Mouse (Mus musculus) hindbrain, embryonic 11.5 days (tissue): ENCODE measurements around the gene Gm49361. TPM values are rescaled to one million over a fixed set of nuclear protein-coding genes. Genes with fewer than 3 reads are reported as not detected.

Source experiments
- ATAC-seq: fragments of 200-750 bp; cut with Nextera tagmentation; 2 replicates; pipeline ENCODE4 v1.8.0; 2017; ENCODE audit warnings: mild to moderate bottlenecking, moderate TSS enrichment, moderate library complexity; ENCODE audit not compliant: low FRiP score
- DNase-seq: peaks from one replicate; pipeline ENCODE4 v3.0.0-alpha.2; 2015; ENCODE audit warnings: low spot score
- H3K27ac ChIP-seq: fragments of 300-500 bp; sonication (generic); 2 replicates; pipeline ENCODE4 v1.5.1; 2014; ENCODE audit warnings: mild to moderate bottlenecking, low read depth, low read length
- H3K27me3 ChIP-seq: fragments of 300-500 bp; sonication (generic); 2 replicates; pipeline ENCODE4 v1.6.1; 2014; ENCODE audit warnings: mild to moderate bottlenecking, low read length, moderate library complexity, mixed read lengths; ENCODE audit not compliant: control insufficient read depth, insufficient read depth
- H3K36me3 ChIP-seq: fragments of 300-500 bp; sonication (generic); 2 replicates; pipeline ENCODE4 v1.6.1; 2014; ENCODE audit warnings: mild to moderate bottlenecking, low read length, moderate library complexity, mixed read lengths; ENCODE audit not compliant: control insufficient read depth, insufficient read depth
- H3K4me1 ChIP-seq: fragments of 300-500 bp; sonication (generic); replicated peaks from 2 replicates; pipeline ENCODE4 v1.6.1; 2014; ENCODE audit warnings: low read length, mixed read lengths; ENCODE audit not compliant: control insufficient read depth, insufficient read depth
- H3K4me2 ChIP-seq: fragments of 300-500 bp; sonication (generic); replicated peaks from 2 replicates; pipeline ENCODE4 v1.6.1; 2014; ENCODE audit warnings: mild to moderate bottlenecking, low read depth, low read length
- H3K4me3 ChIP-seq: fragments of 300-500 bp; sonication (generic); 2 replicates; pipeline ENCODE4 v1.5.1; 2014; ENCODE audit warnings: low read depth, low read length
- H3K9ac ChIP-seq: fragments of 300-500 bp; sonication (generic); 2 replicates; pipeline ENCODE4 v1.6.1; 2014; ENCODE audit warnings: low read depth, low read length
- H3K9me3 ChIP-seq: fragments of 300-500 bp; sonication (generic); 2 replicates; pipeline ENCODE4 v1.6.1; 2016; ENCODE audit warnings: low read length; ENCODE audit not compliant: control insufficient read depth
- WGBS: fragments of 180-500 bp; shearing (Covaris S2); extraction: QIAGEN DNeasy Blood & Tissue Kit; methylation state at CpG from one replicate; pipeline ENCODE4 v1.1.7; 2014; 5-methylcytosine and 5-hydroxymethylcytosine counted together
- polyA plus RNA-seq: library from polyadenylated mRNA; unstranded; fragments of >200 nt; fragmentation: Nextera tagmentation; extraction: Ambion mirVana; gene quantifications from 2 replicates; pipeline ENCODE4 v1.2.1, GENCODE M21; 2014

The Gm49361 gene
- polyA plus RNA-seq, 1 experiment from 2014 or later: not detected

- Histone ChIP-seq H3K4me2 (no peak overlapping the region), H3K9me3 (no peaks in the 10 kb centered on the region), H3K36me3 (no peaks in the 10 kb centered on the region), H3K4me1 (no peaks in the 10 kb centered on the region; the same call in 1 of the 2 replicates), H3K27ac (no peak overlapping the region), H3K4me3 (no peak overlapping the region), H3K27me3 (no peaks in the 10 kb centered on the region), H3K9ac (no peak overlapping the region)
- peak; percentile 32 for DNase-seq
- WGBS: 51% methylated on average over 4 of the region's 4 CpGs
- ATAC-seq: 0 out of 2 replicates have a peak, but pooled peaks have one; percentile 49
These were observed 29.2 kb downstream of the Gm49361 start for GRCm38 (mm10) chr14:57716601-57717245.

GRCm38 (mm10) chr14:57712884-57713283, 33.0 kb downstream of the Gm49361 start:
- no peak overlapping the region for H3K27ac ChIP-seq
- no peak overlapping the region for H3K9ac ChIP-seq
- DNase-seq (no peak), ATAC-seq (no peak)
- no peak overlapping the region for H3K4me3 ChIP-seq
- no peak overlapping the region for H3K4me2 ChIP-seq
- no peaks in the 10 kb centered on the region for H3K27me3 ChIP-seq
- no peaks in the 10 kb centered on the region for H3K4me1 ChIP-seq
- 94% methylated on average over 1 of the region's 1 CpGs for WGBS
- H3K36me3 ChIP-seq: no peaks in the 10 kb centered on the region
- H3K9me3 ChIP-seq: no peaks in the 10 kb centered on the region

- DNase-seq (no peak), ATAC-seq (no peak)
- Histone ChIP-seq H3K4me2 (no peak overlapping the region), H3K4me1 (peaks cover 5% of the 10 kb centered on the region; the same call in 1 of the 2 replicates), H3K4me3 (no peak overlapping the region), H3K36me3 (no peaks in the 10 kb centered on the region), H3K9ac (no peak overlapping the region), H3K9me3 (no peaks in the 10 kb centered on the region), H3K27me3 (no peaks in the 10 kb centered on the region), H3K27ac (no peak overlapping the region)
- WGBS: 89% methylated on average over 6 of the region's 6 CpGs
These were observed 34.8 kb downstream of the Gm49361 start for GRCm38 (mm10) chr14:57711059-57711458.

GRCm38 (mm10) chr14:57709171-57709570, 36.7 kb downstream of the Gm49361 start:
- whole genome bisulfite sequencing: 22% methylated on average over 10 of the region's 10 CpGs

GRCm38 (mm10) chr14:57708580-57708979, 37.3 kb downstream of the Gm49361 start:
- H3K36me3 ChIP-seq: no peaks in the 10 kb centered on the region
- ATAC-seq (no peak), DNase-seq (no peak)
- H3K4me2 ChIP-seq: no peak overlapping the region
- H3K4me1 ChIP-seq: peaks cover 5% of the 10 kb centered on the region; the same call in 1 of the 2 replicates
- WGBS: 87% methylated on average over 7 of the region's 7 CpGs
- no peak overlapping the region for H3K4me3 ChIP-seq
- no peaks in the 10 kb centered on the region for H3K27me3 ChIP-seq
- H3K9ac ChIP-seq: no peak overlapping the region
- no peaks in the 10 kb centered on the region for H3K9me3 ChIP-seq
- H3K27ac ChIP-seq: no peak overlapping the region

More at GRCm38 (mm10) chr14:57709171-57709570, 36.7 kb downstream of the Gm49361 start:
- peak; percentile 58 for ATAC-seq
- H3K9ac ChIP-seq: no peak overlapping the region
- no peaks in the 10 kb centered on the region for H3K9me3 ChIP-seq
- H3K4me2 ChIP-seq: no peak overlapping the region
- DNase-seq: peak; percentile 45
- H3K4me3 ChIP-seq: no peak overlapping the region
- no peak overlapping the region for H3K27ac ChIP-seq
- H3K36me3 ChIP-seq: no peaks in the 10 kb centered on the region
- no peaks in the 10 kb centered on the region for H3K27me3 ChIP-seq
- peaks cover 5% of the 10 kb centered on the region; the same call in 1 of the 2 replicates for H3K4me1 ChIP-seq

- H3K4me2 ChIP-seq: no peak overlapping the region
- H3K4me1 ChIP-seq: peaks cover 5% of the 10 kb centered on the region; the same call in 1 of the 2 replicates
- peak overlapping the region; percentile 12; the same call in 1 of the 2 replicates for H3K9ac ChIP-seq
- H3K27ac ChIP-seq: no peak overlapping the region
- no peaks in the 10 kb centered on the region for H3K9me3 ChIP-seq
- DNase-seq: peak; percentile 30
- WGBS: 52% methylated on average over 18 of the region's 18 CpGs
- no peak overlapping the region for H3K4me3 ChIP-seq
- no peaks in the 10 kb centered on the region for H3K36me3 ChIP-seq
- no peaks in the 10 kb centered on the region for H3K27me3 ChIP-seq
- no peak for ATAC-seq
These were observed 38.6 kb downstream of the Gm49361 start for GRCm38 (mm10) chr14:57707100-57707893.

- ATAC-seq: no peak
- no peak for DNase-seq
- Histone ChIP-seq H3K9me3 (no peaks in the 10 kb centered on the region), H3K4me1 (peaks cover 5% of the 10 kb centered on the region; the same call in 1 of the 2 replicates), H3K4me3 (no peak overlapping the region), H3K4me2 (no peak overlapping the region), H3K27ac (no peak overlapping the region), H3K36me3 (no peaks in the 10 kb centered on the region), H3K27me3 (no peaks in the 10 kb centered on the region), H3K9ac (no peak overlapping the region)
- 85% methylated on average over 4 of the region's 4 CpGs for WGBS
These were observed 39.2 kb downstream of the Gm49361 start for GRCm38 (mm10) chr14:57706760-57707099.

GRCm38 (mm10) chr14:57705759-57706158, 40.1 kb downstream of the Gm49361 start:
- H3K27me3 ChIP-seq: no peaks in the 10 kb centered on the region
- H3K36me3 ChIP-seq: no peaks in the 10 kb centered on the region
- H3K9ac ChIP-seq: no peak overlapping the region
- no peak overlapping the region for H3K27ac ChIP-seq
- H3K9me3 ChIP-seq: no peaks in the 10 kb centered on the region
- no peak overlapping the region for H3K4me3 ChIP-seq
- ATAC-seq: no peak
- no peak overlapping the region for H3K4me2 ChIP-seq
- 90% methylated on average over 4 of the region's 4 CpGs for WGBS
- no peak for DNase-seq
- H3K4me1 ChIP-seq: peaks cover 5% of the 10 kb centered on the region; the same call in 1 of the 2 replicates
